Mouse (Mus musculus) CH12.LX (cell line): ENCODE measurements around the gene Fgf11. TPM values are rescaled to one million over a fixed set of nuclear protein-coding genes. Genes with fewer than 3 reads are reported as not detected.

ENCODE experiments used
- DNase-seq: peaks from one replicate; pipeline ENCODE4 v3.0.0-alpha.2; 2013; ENCODE audit errors: extremely low read depth
- H3K27ac ChIP-seq: 2 replicates; pipeline ENCODE4 v1.5.1; 2012; ENCODE audit warnings: low read depth, mild to moderate bottlenecking, control low read depth, moderate library complexity; ENCODE audit not compliant: insufficient read depth
- H3K27me3 ChIP-seq: replicated peaks from 2 replicates; pipeline ENCODE3; 2012; ENCODE audit warnings: inconsistent platforms
- H3K36me3 ChIP-seq, 2 experiments: replicated peaks in 1 of 2; 2 replicates each; pipeline versions ENCODE3 to v1.6.1; 2012; ENCODE audit warnings: inconsistent platforms in 1 of 2, low read length in 1 of 2, mild to moderate bottlenecking in 1 of 2, mixed read lengths in 1 of 2, moderate library complexity in 1 of 2; ENCODE audit not compliant: control insufficient read depth in 1 of 2, insufficient read depth in 1 of 2
- H3K4me1 ChIP-seq, 2 experiments: 2 replicates each; pipeline ENCODE4 v1.6.1; 2012; ENCODE audit warnings: inconsistent platforms in 1 of 2, moderate library complexity in 1 of 2; ENCODE audit not compliant: insufficient read depth in 2 of 2, control insufficient read depth in 1 of 2
- H3K4me2 ChIP-seq: 2 replicates; pipeline ENCODE4 v1.6.1; 2012; ENCODE audit warnings: low read depth, mild to moderate bottlenecking, control low read depth; ENCODE audit not compliant: poor library complexity, insufficient read depth, severe bottlenecking
- H3K4me3 ChIP-seq, 3 experiments: fragments of 150-350 bp in 1 of 3; sonication (generic) in 1 of 3; replicated peaks in 1 of 3; 2 replicates each; pipeline versions ENCODE3 to v1.5.1; 2011 to 2012; ENCODE audit warnings: low read depth in 2 of 3, low read length in 2 of 3, mild to moderate bottlenecking in 2 of 3, moderate library complexity in 2 of 3, control low read depth in 1 of 3, improper control_type of control experiment in 1 of 3, inconsistent platforms in 1 of 3, mixed read lengths in 1 of 3; ENCODE audit not compliant: poor library complexity in 1 of 3
- H3K79me2 ChIP-seq: replicated peaks from 2 replicates; pipeline ENCODE4 v1.6.1; 2012; ENCODE audit warnings: mild to moderate bottlenecking, moderate library complexity; ENCODE audit not compliant: control insufficient read depth, poor library complexity, insufficient read depth, severe bottlenecking; ENCODE audit errors: extremely low read depth
- H3K9ac ChIP-seq: 2 replicates; pipeline ENCODE4 v1.6.1; 2012; ENCODE audit warnings: low read depth, mild to moderate bottlenecking, control low read depth, moderate library complexity; ENCODE audit not compliant: insufficient read depth
- H3K9me3 ChIP-seq: replicated peaks from 2 replicates; pipeline ENCODE3; 2012; ENCODE audit warnings: low read length, inconsistent platforms, mixed read lengths
- CHD2 ChIP-seq: IDR thresholded peaks from 2 replicates; pipeline ENCODE4 v1.6.1; 2011; ENCODE audit warnings: low read length, improper control_type of control experiment
- CTCF ChIP-seq, 2 experiments: IDR thresholded peaks in 1 of 2; conservative IDR thresholded peaks in 1 of 2; 2 replicates each; pipeline ENCODE4 v1.5.1; 2011 to 2012; ENCODE audit warnings: low read depth in 2 of 2, low read length in 2 of 2, improper control_type of control experiment in 1 of 2, inconsistent platforms in 1 of 2, mild to moderate bottlenecking in 1 of 2, moderate library complexity in 1 of 2
- E2F4 ChIP-seq: IDR thresholded peaks from 2 replicates; pipeline ENCODE4 v1.6.1; 2011; ENCODE audit warnings: low read depth, low read length, improper control_type of control experiment; ENCODE audit not compliant: insufficient replicate concordance
- EP300 ChIP-seq: IDR thresholded peaks from 2 replicates; pipeline ENCODE4 v1.6.1; 2011; ENCODE audit warnings: low read length, improper control_type of control experiment
- GABPA ChIP-seq: IDR thresholded peaks from 2 replicates; pipeline ENCODE4 v1.6.1; 2012; ENCODE audit warnings: low read depth, low read length, improper control_type of control experiment, inconsistent platforms; ENCODE audit not compliant: insufficient replicate concordance
- JUN ChIP-seq: IDR thresholded peaks from 2 replicates; pipeline ENCODE4 v1.6.1; 2011; ENCODE audit warnings: low read depth, mild to moderate bottlenecking, low read length, improper control_type of control experiment, moderate library complexity; ENCODE audit not compliant: insufficient read depth
- JUND ChIP-seq: conservative IDR thresholded peaks from 2 replicates; pipeline ENCODE4 v1.6.1; 2011; ENCODE audit warnings: low read depth, low read length, improper control_type of control experiment
- KAT2A ChIP-seq: IDR thresholded peaks from 2 replicates; pipeline ENCODE4 v1.6.1; 2012; ENCODE audit warnings: low read length, improper control_type of control experiment, inconsistent platforms; ENCODE audit not compliant: insufficient replicate concordance
- MAZ ChIP-seq: IDR thresholded peaks from 2 replicates; pipeline ENCODE4 v1.6.1; 2012; ENCODE audit warnings: low read depth, mild to moderate bottlenecking, inconsistent platforms, low read length, improper control_type of control experiment, moderate library complexity
- MXI1 ChIP-seq: IDR thresholded peaks from 2 replicates; pipeline ENCODE4 v1.6.1; 2011; ENCODE audit warnings: mild to moderate bottlenecking, low read depth, low read length, improper control_type of control experiment
- MYC ChIP-seq: IDR thresholded peaks from 2 replicates; pipeline ENCODE4 v1.6.1; 2011; ENCODE audit warnings: low read depth, mild to moderate bottlenecking, improper control_type of control experiment, low read length
- NELFE ChIP-seq: IDR thresholded peaks from 2 replicates; pipeline ENCODE4 v1.6.1; 2011; ENCODE audit warnings: low read depth, low read length, improper control_type of control experiment
- PAX5 ChIP-seq: IDR thresholded peaks from 2 replicates; pipeline ENCODE4 v1.6.1; 2012; ENCODE audit warnings: low read length, inconsistent platforms, mixed read lengths
- POLR2AphosphoS2 ChIP-seq: IDR thresholded peaks from 2 replicates; pipeline ENCODE4 v1.6.1; 2011; ENCODE audit warnings: low read depth, low read length, improper control_type of control experiment
- RAD21 ChIP-seq: IDR thresholded peaks from 2 replicates; pipeline ENCODE4 v1.6.1; 2011; ENCODE audit warnings: low read depth, mild to moderate bottlenecking, low read length, improper control_type of control experiment, moderate library complexity
- RCOR1 ChIP-seq: conservative IDR thresholded peaks from 2 replicates; pipeline ENCODE4 v1.6.1; 2012; ENCODE audit warnings: low read depth, mild to moderate bottlenecking, inconsistent platforms, low read length, improper control_type of control experiment
- SIN3A ChIP-seq: IDR thresholded peaks from 2 replicates; pipeline ENCODE4 v1.6.1; 2012; ENCODE audit warnings: low read length, improper control_type of control experiment, inconsistent platforms
- TBP ChIP-seq: conservative IDR thresholded peaks from 2 replicates; pipeline ENCODE4 v1.6.1; 2011; ENCODE audit warnings: low read depth, low read length, improper control_type of control experiment
- TCF12 ChIP-seq: IDR thresholded peaks from 2 replicates; pipeline ENCODE4 v1.6.1; 2014; ENCODE audit warnings: low read depth, mild to moderate bottlenecking, inconsistent platforms, low read length, improper control_type of control experiment
- UBTF ChIP-seq: IDR thresholded peaks from 2 replicates; pipeline ENCODE4 v1.6.1; 2012; ENCODE audit warnings: low read depth, mild to moderate bottlenecking, inconsistent platforms, low read length, improper control_type of control experiment, moderate library complexity
- USF1 ChIP-seq: IDR thresholded peaks from 2 replicates; pipeline ENCODE4 v1.6.1; 2014; ENCODE audit warnings: low read depth, mild to moderate bottlenecking, inconsistent platforms, low read length, improper control_type of control experiment
- USF2 ChIP-seq: conservative IDR thresholded peaks from 2 replicates; pipeline ENCODE4 v1.6.1; 2011; ENCODE audit warnings: low read depth, low read length, improper control_type of control experiment
- ZC3H11A ChIP-seq: IDR thresholded peaks from 2 replicates; pipeline ENCODE4 v1.6.1; 2012; ENCODE audit warnings: low read depth, mild to moderate bottlenecking, inconsistent platforms, low read length, improper control_type of control experiment
- ZMIZ1 ChIP-seq: IDR thresholded peaks from 2 replicates; pipeline ENCODE4 v1.6.1; 2012; ENCODE audit warnings: low read depth, mild to moderate bottlenecking, inconsistent platforms, low read length, improper control_type of control experiment
- ZNF384 ChIP-seq: IDR thresholded peaks from 2 replicates; pipeline ENCODE4 v1.6.1; 2012; ENCODE audit warnings: low read depth, low read length, improper control_type of control experiment, inconsistent platforms
- dilution Hi-C: fragments of 300-500 bp; cut with MboI; formaldehyde crosslinking; loops from 2 replicates; pipeline ENCODE4 v1.14.3; 2020; ENCODE audit warnings: low sequenced_read_pairs; ENCODE audit not compliant: extremely low pct_unique_long_range_greater_than_20kb, extremely low pct_ligation_motif_present
- in situ Hi-C: fragments of 300-500 bp; cut with MboI; formaldehyde crosslinking; loops from 3 replicates; pipeline ENCODE4 v1.14.3; 2019; ENCODE audit warnings: low sequenced_read_pairs, low pct_ligation_motif_present, low pct_unique_long_range_greater_than_20kb, mixed read lengths
- polyA plus RNA-seq: library from polyadenylated mRNA; unstranded; fragments of >175 nt; gene quantifications from 2 replicates; pipeline ENCODE4 v1.2.1, GENCODE M21; 2012; ENCODE audit warnings: low read depth; ENCODE audit not compliant: insufficient read length
- total RNA-seq, 2 experiments: library from RNA; depleted of rRNA; stranded (reverse); fragments of 300-350 nt in 1 of 2; fragments of >200 nt in 1 of 2; gene quantifications; 2 replicates each; pipeline ENCODE4 v1.2.3; 2012 to 2014

The Fgf11 gene
- total and polyA plus RNA-seq, 3 experiments, result 0.93 to 3.9 (median 1.8) TPM

DNA sequence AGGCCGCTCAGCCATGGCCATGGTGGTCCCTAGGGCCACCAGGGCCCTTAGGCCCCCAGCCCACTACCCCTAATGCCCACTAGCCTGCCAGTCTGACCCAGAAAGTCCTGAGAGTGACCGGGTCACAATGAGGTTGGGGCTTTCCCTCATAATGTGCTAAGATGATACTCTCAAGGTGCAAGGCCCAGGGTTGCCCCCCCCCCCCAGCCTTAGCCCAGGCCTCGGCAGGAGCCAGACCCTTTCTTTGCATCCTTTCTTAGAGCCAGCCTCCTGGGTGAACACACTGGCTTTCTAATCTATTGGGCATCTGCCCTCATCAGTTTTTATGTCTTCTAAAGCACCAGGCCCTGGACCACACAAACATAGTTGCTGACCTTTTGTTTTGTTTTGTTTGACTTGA lies 20.4 kb upstream of the Fgf11 start, which contains the start of gene Spem1:
TSS of gene Spem1 (minus strand) at position 101 of the 400 bp plus-strand sequence.
- Histone ChIP-seq H3K27ac (no peak within 1 kb of the TSS), H3K9me3 (peaks cover 8% of the 10 kb centered on the region), H3K4me2 (no peak within 1 kb of the TSS), H3K9ac (no peak within 1 kb of the TSS), H3K27me3 (peaks cover 45% of the 10 kb centered on the region), H3K4me1 (peaks cover 0 to 3% of the 10 kb centered on the region in 2 experiments; a peak in 1 of 4 replicates), H3K79me2 (no peaks in the 10 kb centered on the region), H3K36me3 (peaks cover 0 to 3% of the 10 kb centered on the region in 2 experiments), H3K4me3 (no peak within 1 kb of the TSS)
- no peak for DNase-seq
- dilution Hi-C loops, result no loop called here
- TF ChIP-seq KAT2A, result no peak
- no peak for TF ChIP-seq RAD21
- TF ChIP-seq CTCF (conservative IDR thresholded peaks at IDR 0.05 in 1 of 2, IDR thresholded peaks at IDR 0.05 in 1 of 2; ENCODE audit: low read depth in 2 of 2, low read length in 2 of 2), result no peak
- TF ChIP-seq JUN, result no peak
- TF ChIP-seq MXI1, result no peak
- no peak for TF ChIP-seq RCOR1
- in situ Hi-C loops, result no loop called here

DNA sequence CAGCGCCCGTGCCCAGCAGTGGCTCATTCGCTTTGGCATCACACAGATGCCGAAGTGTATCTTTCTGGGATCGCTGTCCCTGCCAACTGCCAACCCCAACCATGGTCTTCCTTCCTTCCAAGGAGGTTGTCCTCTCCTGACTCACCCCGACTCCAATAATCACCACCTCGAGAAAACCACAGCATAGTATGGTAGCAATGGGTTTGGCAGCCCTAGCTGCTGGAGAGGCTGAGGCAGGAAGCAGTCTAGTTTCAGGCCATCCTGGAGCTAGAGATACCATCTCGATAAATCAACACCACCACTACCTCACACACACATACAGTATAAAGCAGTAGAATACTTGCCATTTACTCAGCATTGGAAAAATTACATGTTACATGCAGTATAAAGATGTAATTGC lies 17.2 kb upstream of the Fgf11 start:
- DNase-seq, result no peak
- Histone ChIP-seq H3K27me3 (peaks cover 65% of the 10 kb centered on the region), H3K27ac (no peak overlapping the region), H3K4me1 (peaks cover 0 to under 1% of the 10 kb centered on the region in 2 experiments; a peak in 1 of 4 replicates), H3K9ac (no peak overlapping the region), H3K9me3 (no peaks in the 10 kb centered on the region), H3K4me3 (no peak overlapping the region), H3K79me2 (no peaks in the 10 kb centered on the region), H3K36me3 (no peaks in the 10 kb centered on the region), H3K4me2 (no peak overlapping the region)
- in situ Hi-C loops, result no loop called here
- dilution Hi-C loops, result no loop called here
- no peak for TF ChIP-seq ZC3H11A
- TF ChIP-seq CTCF (conservative IDR thresholded peaks at IDR 0.05 in 1 of 2, IDR thresholded peaks at IDR 0.05 in 1 of 2; ENCODE audit: low read depth in 2 of 2, low read length in 2 of 2), result no peak
- no peak for TF ChIP-seq POLR2AphosphoS2
- TF ChIP-seq EP300, result no peak
- no peak for TF ChIP-seq GABPA
- TF ChIP-seq MAZ, result no peak
- TF ChIP-seq ZNF384, result no peak
- TF ChIP-seq RCOR1, result no peak
- TF ChIP-seq SIN3A, result no peak
- no peak for TF ChIP-seq E2F4

GRCm38 (mm10) chr11:69818365-69818764 lies 16.7 kb upstream of the Fgf11 start, which contains the start of gene Spem2:
Gene Spem2 (minus strand): TSS chr11:69818465.
- Histone ChIP-seq H3K27me3 (peaks cover 68% of the 10 kb centered on the region), H3K4me2 (no peak within 1 kb of the TSS), H3K36me3 (no peaks in the 10 kb centered on the region), H3K9me3 (no peaks in the 10 kb centered on the region), H3K4me3 (no peak within 1 kb of the TSS), H3K27ac (no peak within 1 kb of the TSS), H3K4me1 (no peaks in the 10 kb centered on the region), H3K79me2 (no peaks in the 10 kb centered on the region), H3K9ac (no peak within 1 kb of the TSS)
- TF ChIP-seq TCF12 (no peak), TBP (no peak), NELFE (no peak), KAT2A (no peak), MYC (no peak), MXI1 (no peak), USF2 (no peak), MAZ (no peak), RCOR1 (no peak), CHD2 (no peak), UBTF (no peak), JUND (no peak), ZMIZ1 (no peak), PAX5 (no peak), GABPA (no peak), USF1 (no peak)
- DNase-seq, result no peak
- dilution Hi-C loops, result no loop called here
- in situ Hi-C loops, result no loop called here
